Mouse (Mus musculus): ENCODE data around the gene Tnpo1.

Tnpo1 gene

GRCm38 (mm10) chr13:98924897-98925485 is 1.2 kb downstream of the Tnpo1 start:
- DNase-seq (ENCODE audit: low spot score in 2 of 2), result no peak

- no peak for DNase-seq (ENCODE audit: low spot score in 2 of 2)
These were observed 3.4 kb downstream of the Tnpo1 start for GRCm38 (mm10) chr13:98922806-98923205.

GRCm38 (mm10) chr13:98921276-98921675 is 4.9 kb downstream of the Tnpo1 start:
- no peak for DNase-seq (ENCODE audit: low spot score in 2 of 2)

GRCm38 (mm10) chr13:98920300-98920699 is 5.9 kb downstream of the Tnpo1 start:
- no peak for DNase-seq (ENCODE audit: low spot score in 2 of 2)

GRCm38 (mm10) chr13:98919695-98920094 is 6.5 kb downstream of the Tnpo1 start:
- DNase-seq (ENCODE audit: low spot score in 2 of 2), result no peak

- no peak for DNase-seq (ENCODE audit: low spot score in 2 of 2)
These were observed 8.3 kb downstream of the Tnpo1 start for GRCm38 (mm10) chr13:98917851-98918250.

GRCm38 (mm10) chr13:98915591-98915990 is 10.6 kb downstream of the Tnpo1 start:
- no peak for DNase-seq (ENCODE audit: low spot score in 2 of 2)

- DNase-seq (ENCODE audit: low spot score in 2 of 2), result no peak
These were observed 11.4 kb downstream of the Tnpo1 start for GRCm38 (mm10) chr13:98914844-98915212.

GRCm38 (mm10) chr13:98914010-98914843 is 12.0 kb downstream of the Tnpo1 start:
- DNase-seq (ENCODE audit: low spot score in 2 of 2), result no peak

GRCm38 (mm10) chr13:98913196-98913595 is 13.0 kb downstream of the Tnpo1 start:
- DNase-seq (ENCODE audit: low spot score in 2 of 2), result no peak

GRCm38 (mm10) chr13:98912602-98913001 is 13.6 kb downstream of the Tnpo1 start:
- DNase-seq (ENCODE audit: low spot score in 2 of 2), result no peak

GRCm38 (mm10) chr13:98910801-98911200 is 15.4 kb downstream of the Tnpo1 start:
- DNase-seq (ENCODE audit: low spot score in 2 of 2), result no peak

- no peak for DNase-seq (ENCODE audit: low spot score in 2 of 2)
These were observed 21.6 kb downstream of the Tnpo1 start for GRCm38 (mm10) chr13:98904608-98905007.

- no peak for DNase-seq (ENCODE audit: low spot score in 2 of 2)
These were observed 23.7 kb downstream of the Tnpo1 start for GRCm38 (mm10) chr13:98902366-98903025.

- DNase-seq (ENCODE audit: low spot score in 2 of 2), result no peak
These were observed 26.6 kb downstream of the Tnpo1 start for GRCm38 (mm10) chr13:98899550-98899949.

GRCm38 (mm10) chr13:98897577-98897976 is 28.6 kb downstream of the Tnpo1 start:
- DNase-seq (ENCODE audit: low spot score in 2 of 2), result no peak

GRCm38 (mm10) chr13:98896434-98897126 is 29.6 kb downstream of the Tnpo1 start:
- no peak for DNase-seq (ENCODE audit: low spot score in 2 of 2)

GRCm38 (mm10) chr13:98896013-98896412 is 30.2 kb downstream of the Tnpo1 start:
- DNase-seq (ENCODE audit: low spot score in 2 of 2), result no peak

GRCm38 (mm10) chr13:98894900-98895299 is 31.3 kb downstream of the Tnpo1 start:
- DNase-seq (ENCODE audit: low spot score in 2 of 2), result no peak

GRCm38 (mm10) chr13:98891443-98891842 is 34.7 kb downstream of the Tnpo1 start:
- DNase-seq (ENCODE audit: low spot score in 2 of 2), result no peak

GRCm38 (mm10) chr13:98890871-98891219 is 35.3 kb downstream of the Tnpo1 start:
- DNase-seq (ENCODE audit: low spot score in 2 of 2), result peak; percentile 82 to 86

GRCm38 (mm10) chr13:98890137-98890870 is 35.9 kb downstream of the Tnpo1 start:
- DNase-seq (ENCODE audit: low spot score in 2 of 2), result peak; percentile 41 to 48

Measured in urinary bladder, postnatal 36 days (tissue).